Mouse (Mus musculus) kidney, adult 2 months (tissue): ENCODE results near the gene Adgb. TPM values are rescaled to one million over a fixed set of nuclear protein-coding genes. Genes with fewer than 3 reads are reported as not detected.

Source experiments
- DNase-seq: peaks from one replicate; pipeline ENCODE4 v3.0.0; 2021
- H3K27ac ChIP-seq: fragments of 200-500 bp; 2 replicates; pipeline ENCODE4 v1.5.1; 2012; ENCODE audit warnings: low read depth, low read length, control low read depth, inconsistent platforms; ENCODE audit not compliant: insufficient read depth
- H3K27me3 ChIP-seq: fragments of 200-500 bp; replicated peaks from 2 replicates; pipeline ENCODE4 v1.6.1; 2012; ENCODE audit warnings: mild to moderate bottlenecking, moderate library complexity, low read length, inconsistent platforms; ENCODE audit not compliant: control insufficient read depth, insufficient read depth
- H3K36me3 ChIP-seq: fragments of 200-500 bp; 2 replicates; pipeline ENCODE4 v1.6.1; 2012; ENCODE audit warnings: mild to moderate bottlenecking, moderate library complexity, low read length, inconsistent platforms; ENCODE audit not compliant: control insufficient read depth, insufficient read depth
- H3K4me1 ChIP-seq: fragments of 200-500 bp; 2 replicates; pipeline ENCODE4 v1.6.1; 2011; ENCODE audit warnings: low read length; ENCODE audit not compliant: control insufficient read depth, insufficient read depth
- H3K4me3 ChIP-seq: fragments of 200-500 bp; 2 replicates; pipeline ENCODE4 v1.5.1; 2011; ENCODE audit warnings: mild to moderate bottlenecking, low read depth, low read length, control low read depth; ENCODE audit not compliant: insufficient read depth
- CTCF ChIP-seq: fragments of 200-500 bp; conservative IDR thresholded peaks from 2 replicates; pipeline ENCODE4 v1.5.1; 2011; ENCODE audit warnings: low read depth, mild to moderate bottlenecking, control low read depth, low read length, moderate library complexity, mixed read lengths; ENCODE audit not compliant: insufficient read depth, insufficient read length
- POLR2A ChIP-seq: fragments of 200-500 bp; IDR thresholded peaks from one replicate; pipeline ENCODE4 v1.6.1; 2011; ENCODE audit warnings: low read depth, low read length, control low read depth
- WGBS: fragments of 180-500 bp; shearing (Covaris S2); methylation state at CpG from one replicate; pipeline ENCODE4 v1.1.7; 2018; 5-methylcytosine and 5-hydroxymethylcytosine counted together
- polyA plus RNA-seq: library from polyadenylated mRNA; depleted of rRNA; stranded (reverse); fragments of >200 nt; gene quantifications from 2 replicates; pipeline ENCODE4 v1.2.3, GENCODE M21; 2012; rRNA removed

The Adgb gene
- polyA plus RNA-seq, 1 experiment: 0.09 TPM

DNA sequence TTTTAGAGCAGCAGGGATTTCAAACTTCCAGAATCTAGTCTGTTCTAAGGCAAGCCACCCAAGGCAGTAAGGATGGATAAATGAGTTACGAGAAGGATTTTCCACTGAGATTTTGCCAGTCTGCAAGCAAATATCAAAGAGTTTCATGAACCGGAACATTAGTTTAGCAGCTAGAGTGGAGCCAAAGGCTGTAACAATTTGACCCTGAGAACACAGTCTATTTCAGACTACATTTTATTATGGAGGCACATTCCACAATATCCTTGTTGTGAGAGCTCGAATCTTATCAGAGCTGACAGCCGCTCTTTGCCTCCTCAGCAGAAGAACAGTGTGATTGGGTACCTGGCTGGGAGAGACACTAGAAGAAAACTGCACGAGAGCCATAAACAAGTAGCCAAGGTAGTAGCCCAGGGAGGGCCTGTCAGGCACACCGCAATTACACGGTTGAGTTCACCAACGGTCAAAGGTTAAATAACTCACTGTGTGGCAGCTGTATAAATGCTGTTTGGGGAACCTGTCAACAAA, 171.1 kb downstream of the Adgb start:
- TF ChIP-seq CTCF: no peak
- no peak for TF ChIP-seq POLR2A
- 13% methylated on average over 8 of the region's 8 CpGs for WGBS
- H3K4me3 ChIP-seq: no peak overlapping the region
- H3K27me3 ChIP-seq: 0 out of 2 replicates have a peak, but pooled peaks cover 1% of the 10 kb centered on the region
- peak overlapping the region; percentile 7; the same call in 1 of the 2 replicates for H3K27ac ChIP-seq
- peak; percentile 89 for DNase-seq
- H3K36me3 ChIP-seq: no peaks in the 10 kb centered on the region
- H3K4me1 ChIP-seq: peaks cover 14% of the 10 kb centered on the region

- Histone ChIP-seq H3K27me3 (0 out of 2 replicates have a peak, but pooled peaks cover 1% of the 10 kb centered on the region), H3K4me1 (peaks cover 14% of the 10 kb centered on the region), H3K27ac (no peak overlapping the region), H3K4me3 (no peak overlapping the region), H3K36me3 (no peaks in the 10 kb centered on the region)
- WGBS: 83% methylated on average over 4 of the region's 4 CpGs
- no peak for TF ChIP-seq POLR2A
- TF ChIP-seq CTCF: no peak
- DNase-seq: no peak
These were observed 172.1 kb downstream of the Adgb start for GRCm38 (mm10) chr10:10299987-10300386.

GRCm38 (mm10) chr10:10287221-10287867, 184.8 kb downstream of the Adgb start:
- no peak overlapping the region for H3K27ac ChIP-seq
- no peaks in the 10 kb centered on the region; the same call in 1 of the 2 replicates for H3K27me3 ChIP-seq
- WGBS: 81% methylated on average over 2 of the region's 2 CpGs
- no peak for TF ChIP-seq POLR2A
- no peak for TF ChIP-seq CTCF
- no peaks in the 10 kb centered on the region for H3K4me1 ChIP-seq
- no peak overlapping the region for H3K4me3 ChIP-seq
- H3K36me3 ChIP-seq: no peaks in the 10 kb centered on the region
- no peak for DNase-seq

Other genes starting within 250 kb of the Adgb start
- 6.1 and 9.1 TPM in 2 replicates for gene Rab32, start 85.9 kb upstream of the Adgb start, polyA plus RNA-seq
- not detected in 2 replicates for gene Gm10944, start 209.0 kb upstream of the Adgb start, polyA plus RNA-seq